Mouse (Mus musculus): Measurements from ENCODE around the gene Utp11.

GRCm38 (mm10) chr4:124685897-124686402, 7.5 kb downstream of the Utp11 start:
- TF ChIP-seq ZNF384 (IDR thresholded peaks at IDR 0.05; ENCODE audit: low read depth, low read length): no peak
- TF ChIP-seq ZC3H11A (IDR thresholded peaks at IDR 0.05; ENCODE audit: borderline replicate concordance, low read depth, low read length): no peak
- no peak for TF ChIP-seq HCFC1 (IDR thresholded peaks at IDR 0.05; ENCODE audit: borderline replicate concordance, insufficient read depth, low read length)
